Mouse (Mus musculus) neural tube, embryonic 11.5 days (tissue): Measurements from ENCODE around the gene Ppfia3. TPM values are rescaled to one million over a fixed set of nuclear protein-coding genes. Genes with fewer than 3 reads are reported as not detected.
"Not testable (repeated sequence)": the region's sequence is repeated elsewhere in the genome, so short reads cannot be mapped to it uniquely, and the experiment has no call there.

Experiments used
- ATAC-seq: fragments of 200-750 bp; cut with Nextera tagmentation; 2 replicates; pipeline ENCODE4 v1.8.0; 2017; ENCODE audit warnings: moderate number of reproducible peaks, mild to moderate bottlenecking, moderate TSS enrichment, moderate library complexity; ENCODE audit not compliant: insufficient read depth, low FRiP score, low TSS enrichment
- DNase-seq: peaks from one replicate; pipeline ENCODE4 v3.0.0-alpha.2; 2015; ENCODE audit warnings: low spot score
- H3K27ac ChIP-seq: fragments of 300-500 bp; sonication (generic); 2 replicates; pipeline ENCODE4 v1.5.1; 2014; ENCODE audit warnings: low read depth, mild to moderate bottlenecking, low read length
- H3K27me3 ChIP-seq: fragments of 300-500 bp; sonication (generic); 2 replicates; pipeline ENCODE4 v1.6.1; 2014; ENCODE audit warnings: mild to moderate bottlenecking, low read length, mixed read lengths; ENCODE audit not compliant: control insufficient read depth, insufficient read depth
- H3K36me3 ChIP-seq: fragments of 300-500 bp; sonication (generic); 2 replicates; pipeline ENCODE4 v1.6.1; 2014; ENCODE audit warnings: mild to moderate bottlenecking, low read length, moderate library complexity, mixed read lengths; ENCODE audit not compliant: control insufficient read depth, insufficient read depth
- H3K4me1 ChIP-seq: fragments of 300-500 bp; sonication (generic); 2 replicates; pipeline ENCODE4 v1.6.1; 2014; ENCODE audit warnings: low read length, mixed read lengths; ENCODE audit not compliant: control insufficient read depth, insufficient read depth
- H3K4me2 ChIP-seq: fragments of 300-500 bp; sonication (generic); 2 replicates; pipeline ENCODE4 v1.6.1; 2014; ENCODE audit warnings: low read depth, mild to moderate bottlenecking, moderate library complexity
- H3K4me3 ChIP-seq: fragments of 300-500 bp; sonication (generic); 2 replicates; pipeline ENCODE4 v1.5.1; 2014; ENCODE audit warnings: low read depth, low read length
- H3K9ac ChIP-seq: fragments of 300-500 bp; sonication (generic); 2 replicates; pipeline ENCODE4 v1.6.1; 2014; ENCODE audit warnings: mild to moderate bottlenecking, low read length
- H3K9me3 ChIP-seq: fragments of 300-500 bp; sonication (generic); 2 replicates; pipeline ENCODE4 v1.6.1; 2016; ENCODE audit warnings: low read length; ENCODE audit not compliant: control insufficient read depth
- WGBS: fragments of 180-500 bp; shearing (Covaris S2); extraction: QIAGEN DNeasy Blood & Tissue Kit; methylation state at CpG from one replicate; pipeline ENCODE4 v1.1.7; 2014; 5-methylcytosine and 5-hydroxymethylcytosine counted together
- polyA plus RNA-seq: library from polyadenylated mRNA; unstranded; fragments of >200 nt; fragmentation: Nextera tagmentation; extraction: Ambion mirVana; gene quantifications from 2 replicates; pipeline ENCODE4 v1.2.1, GENCODE M21; 2014

Ppfia3 gene
- polyA plus RNA-seq, 1 experiment from 2014 or later, result 11.9 TPM

GRCm38 (mm10) chr7:45360404-45361125 is 6.3 kb downstream of the Ppfia3 start:
- Histone ChIP-seq H3K4me3 (no peak overlapping the region), H3K27me3 (peaks cover 8% of the 10 kb centered on the region), H3K9me3 (no peaks in the 10 kb centered on the region), H3K9ac (no peak overlapping the region), H3K4me2 (no peak overlapping the region), H3K4me1 (no peaks in the 10 kb centered on the region), H3K27ac (no peak overlapping the region), H3K36me3 (peaks cover 2% of the 10 kb centered on the region; the same call in 1 of the 2 replicates)
- DNase-seq (no peak), ATAC-seq (no peak)
- WGBS, result 52% methylated on average over 18 of the region's 18 CpGs

DNA sequence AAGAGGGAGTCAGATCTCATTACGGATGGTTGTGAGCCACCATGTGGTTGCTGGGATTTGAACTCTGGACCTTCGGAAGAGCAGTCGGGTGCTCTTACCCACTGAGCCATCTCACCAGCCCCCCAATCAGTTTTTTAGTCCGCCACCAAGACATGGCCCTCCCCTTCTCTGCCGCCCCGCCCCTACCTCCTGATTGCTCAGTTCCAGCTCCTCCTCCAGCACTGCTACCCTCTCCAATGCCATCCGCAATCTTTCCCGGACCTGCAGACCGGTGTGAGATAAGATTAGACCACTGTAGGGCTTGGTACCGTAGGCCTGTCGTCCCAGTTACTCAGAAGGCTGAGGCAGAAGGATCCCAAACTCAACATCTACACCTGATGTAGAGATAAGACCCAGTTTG is 7.7 kb downstream of the Ppfia3 start:
- H3K4me3 ChIP-seq, H3K27ac ChIP-seq, H3K9me3 ChIP-seq, H3K4me2 ChIP-seq, ATAC-seq, H3K4me1 ChIP-seq, H3K27me3 ChIP-seq, DNase-seq, H3K36me3 ChIP-seq, H3K9ac ChIP-seq: not testable (repeated sequence)
- WGBS, result 56% methylated on average over 10 of the region's 11 CpGs

- Histone ChIP-seq H3K27me3 (no peaks in the 10 kb centered on the region), H3K36me3 (peaks cover 2% of the 10 kb centered on the region; the same call in 1 of the 2 replicates), H3K9me3 (no peaks in the 10 kb centered on the region), H3K4me2 (no peak overlapping the region), H3K4me3 (no peak overlapping the region), H3K9ac (no peak overlapping the region), H3K27ac (no peak overlapping the region), H3K4me1 (no peaks in the 10 kb centered on the region)
- no peak for ATAC-seq
- 57% methylated on average over 13 of the region's 13 CpGs for WGBS
- DNase-seq, result no peak
Observed at GRCm38 (mm10) chr7:45356087-45356486, 10.7 kb downstream of the Ppfia3 start.

- H3K9me3 ChIP-seq, result no peaks in the 10 kb centered on the region
- H3K27me3 ChIP-seq, result no peaks in the 10 kb centered on the region
- H3K27ac ChIP-seq, result no peak overlapping the region
- ATAC-seq, result no peak
- 75% methylated on average over 15 of the region's 15 CpGs for WGBS
- no peak for DNase-seq
- H3K4me3 ChIP-seq, result no peak overlapping the region
- H3K4me2 ChIP-seq, result no peak overlapping the region
- H3K4me1 ChIP-seq, result no peaks in the 10 kb centered on the region
- H3K36me3 ChIP-seq, result peaks cover 2% of the 10 kb centered on the region; the same call in 1 of the 2 replicates
- no peak overlapping the region for H3K9ac ChIP-seq
Observed at GRCm38 (mm10) chr7:45355318-45356020, 11.3 kb downstream of the Ppfia3 start.

GRCm38 (mm10) chr7:45353041-45353440 is 13.8 kb downstream of the Ppfia3 start:
- Histone ChIP-seq H3K4me1 (no peaks in the 10 kb centered on the region), H3K4me3 (no peak overlapping the region), H3K9me3 (no peaks in the 10 kb centered on the region), H3K4me2 (no peak overlapping the region), H3K27me3 (no peaks in the 10 kb centered on the region), H3K9ac (no peak overlapping the region), H3K27ac (no peak overlapping the region), H3K36me3 (peaks cover 2% of the 10 kb centered on the region; the same call in 1 of the 2 replicates)
- no peak for DNase-seq
- ATAC-seq, result no peak
- WGBS, result 25% methylated on average over 5 of the region's 5 CpGs

DNA sequence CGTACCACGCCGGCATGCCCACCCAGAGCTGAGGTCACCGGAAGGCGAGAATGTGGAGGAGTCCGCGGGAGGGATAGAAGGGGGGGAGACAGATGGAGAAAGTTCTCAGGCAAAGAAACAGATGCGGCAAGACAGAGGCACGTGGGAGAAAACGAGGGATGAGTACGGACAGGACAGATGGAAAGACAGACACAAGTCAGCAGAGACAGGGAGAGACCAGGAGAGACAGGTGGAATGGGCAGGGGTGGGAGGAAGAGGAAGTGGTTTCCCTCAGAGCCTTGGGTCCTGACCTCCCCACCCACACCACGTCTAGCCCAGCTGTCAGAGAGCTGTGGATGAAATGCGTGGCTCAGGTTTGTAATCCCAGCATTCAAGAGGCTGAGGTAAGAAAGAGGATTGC is 19.9 kb downstream of the Ppfia3 start:
- DNase-seq (no peak), ATAC-seq (no peak)
- WGBS, result 82% methylated on average over 13 of the region's 13 CpGs
- H3K4me1 ChIP-seq, result no peaks in the 10 kb centered on the region
- H3K9ac ChIP-seq, result no peak overlapping the region
- H3K36me3 ChIP-seq, result no peaks in the 10 kb centered on the region; the same call in 1 of the 2 replicates
- no peak overlapping the region for H3K4me3 ChIP-seq
- H3K27me3 ChIP-seq, result no peaks in the 10 kb centered on the region
- no peaks in the 10 kb centered on the region for H3K9me3 ChIP-seq
- H3K27ac ChIP-seq, result no peak overlapping the region
- no peak overlapping the region for H3K4me2 ChIP-seq

GRCm38 (mm10) chr7:45343543-45343942 is 23.3 kb downstream of the Ppfia3 start:
- Histone ChIP-seq H3K27ac (no peak overlapping the region), H3K9ac (no peak overlapping the region), H3K27me3 (no peaks in the 10 kb centered on the region), H3K4me2 (no peak overlapping the region), H3K4me3 (no peak overlapping the region), H3K36me3 (no peaks in the 10 kb centered on the region), H3K4me1 (peaks cover 17% of the 10 kb centered on the region), H3K9me3 (no peaks in the 10 kb centered on the region)
- 33% methylated on average over 12 of the region's 13 CpGs for WGBS
- DNase-seq, result no peak
- no peak for ATAC-seq

GRCm38 (mm10) chr7:45342081-45342480 is 24.7 kb downstream of the Ppfia3 start:
- Histone ChIP-seq H3K4me3 (no peak overlapping the region), H3K27ac (no peak overlapping the region), H3K27me3 (peaks cover 6% of the 10 kb centered on the region; the same call in 1 of the 2 replicates), H3K4me2 (no peak overlapping the region), H3K4me1 (peaks cover 17% of the 10 kb centered on the region), H3K36me3 (no peaks in the 10 kb centered on the region), H3K9me3 (no peaks in the 10 kb centered on the region), H3K9ac (no peak overlapping the region)
- DNase-seq (no peak), ATAC-seq (no peak)
- WGBS, result 87% methylated on average over 11 of the region's 11 CpGs

DNA sequence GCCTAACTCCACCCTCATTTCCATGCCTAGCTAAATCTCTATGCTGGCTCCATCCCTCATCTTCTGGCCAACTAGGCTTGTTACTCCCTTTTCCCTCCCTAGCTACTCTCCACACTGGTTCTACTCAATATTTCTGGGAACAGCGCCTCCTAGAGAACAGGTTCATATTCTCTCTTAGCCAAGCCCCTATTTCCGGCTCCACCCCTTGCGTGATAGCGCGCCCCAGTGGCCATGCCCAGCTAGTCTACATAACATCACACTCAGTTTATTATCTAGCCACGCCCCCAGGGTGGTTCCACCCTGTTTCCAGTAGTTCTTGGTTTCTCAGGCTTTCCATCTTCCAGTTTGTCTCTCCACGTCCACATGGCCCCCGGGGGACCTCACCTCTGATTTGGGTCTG is 25.5 kb downstream of the Ppfia3 start:
- Histone ChIP-seq H3K36me3 (no peaks in the 10 kb centered on the region), H3K9me3 (no peaks in the 10 kb centered on the region), H3K27me3 (peaks cover 6% of the 10 kb centered on the region; the same call in 1 of the 2 replicates), H3K4me2 (peak overlapping the region; percentile 90; the same call in 1 of the 2 replicates), H3K4me1 (peaks cover 17% of the 10 kb centered on the region), H3K4me3 (no peak overlapping the region), H3K9ac (no peak overlapping the region), H3K27ac (no peak overlapping the region)
- WGBS, result 6% methylated on average over 8 of the region's 8 CpGs
- peak; percentile 76 for DNase-seq
- no peak for ATAC-seq
